Comparison of ENCODE assay signal across 7 mouse cellular contexts in the genomic region with DNA sequence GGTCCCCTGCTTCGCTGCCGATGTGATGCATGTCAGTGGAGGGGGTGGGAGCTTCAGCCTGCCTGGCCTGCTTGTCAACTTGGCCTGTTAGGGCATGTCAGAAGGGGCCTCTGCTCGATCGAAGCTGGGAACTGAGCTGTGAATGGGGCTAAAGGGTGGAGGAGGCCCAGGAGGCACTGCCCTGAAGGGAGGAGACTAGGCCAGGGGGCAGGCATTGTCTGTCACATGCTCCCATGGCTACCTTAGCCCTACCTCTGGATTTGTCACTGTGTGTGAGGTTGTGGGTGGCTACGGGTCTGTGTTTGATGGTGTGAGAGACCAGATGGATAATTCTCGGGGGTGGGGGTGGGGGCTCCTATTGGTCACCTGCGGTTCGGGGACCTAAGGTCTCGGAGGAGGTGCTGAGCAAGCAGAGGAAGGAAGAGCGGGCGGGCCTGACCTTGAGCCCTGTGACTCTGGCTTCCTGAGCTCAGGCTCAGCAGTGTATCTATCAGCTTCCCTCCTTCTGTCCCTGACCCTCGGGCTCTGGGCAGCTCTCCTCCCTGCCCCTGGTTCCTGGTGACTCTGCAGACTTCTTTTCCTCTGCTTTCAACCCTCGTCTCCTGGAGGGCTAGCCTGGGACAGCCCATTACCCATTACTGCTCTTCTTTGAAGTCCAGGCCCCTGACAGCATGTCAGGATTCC. TPM values are rescaled to one million over a fixed set of nuclear protein-coding genes. Genes with fewer than 3 reads are reported as not detected.
DNase-seq lines count a peak whose midpoint lies in the region; ATAC-seq and TF ChIP-seq lines count a peak whose summit lies in the region.

No protein-coding gene starts in this region.

- TF ChIP-seq POLR2A in MEL (IDR thresholded peaks at IDR 0.05; ENCODE audit: control insufficient read depth in 1 of 2, insufficient read depth in 1 of 2, low read depth in 1 of 2, low read length in 2 of 2, poor library complexity in 1 of 2) = no peak

- 47% methylated on average over 13 of the region's 13 CpGs for WGBS in limb, embryonic 12.5 days
- 73% methylated on average over 13 of the region's 13 CpGs for WGBS in midbrain, postnatal 0 days

- H3K27me3 ChIP-seq in MEL (ENCODE audit: control insufficient read depth in 1 of 2, insufficient read depth in 2 of 2, low read length in 2 of 2) = no peaks in the 10 kb centered on the region
- peaks cover 19% of the 10 kb centered on the region for H3K27me3 ChIP-seq in limb, embryonic 12.5 days
- no peaks in the 10 kb centered on the region; the same call in 1 of the 2 replicates for H3K27me3 ChIP-seq in midbrain, postnatal 0 days (ENCODE audit: insufficient read depth, low read length)

- peaks cover 7 to 31% of the 10 kb centered on the region in 2 experiments for H3K4me1 ChIP-seq in MEL (ENCODE audit: control insufficient read depth in 1 of 2, insufficient read depth in 2 of 2, low read length in 2 of 2)
- H3K4me1 ChIP-seq in limb, embryonic 12.5 days (replicated peaks) = peaks cover 60% of the 10 kb centered on the region
- H3K4me1 ChIP-seq in midbrain, postnatal 0 days (ENCODE audit: insufficient read depth, low read length) = 0 out of 2 replicates have a peak, but pooled peaks cover 6% of the 10 kb centered on the region

- no peaks in the 10 kb centered on the region for H3K9me3 ChIP-seq in MEL (replicated peaks; ENCODE audit: insufficient read depth, low read length)
- no peaks in the 10 kb centered on the region for H3K9me3 ChIP-seq in limb, embryonic 12.5 days
- H3K9me3 ChIP-seq in midbrain, postnatal 0 days (ENCODE audit: low read length) = no peaks in the 10 kb centered on the region

- ATAC-seq in limb, embryonic 12.5 days (ENCODE audit: insufficient number of reproducible peaks, insufficient read depth, low FRiP score, low TSS enrichment, low read depth) = no peak
- ATAC-seq in midbrain, postnatal 0 days (ENCODE audit: low FRiP score) = no peak

- H3K4me3 ChIP-seq in MEL (ENCODE audit: control insufficient read depth in 1 of 2, insufficient read depth in 1 of 2, low read depth in 2 of 2, low read length in 2 of 2) = no peak overlapping the region
- H3K4me3 ChIP-seq in limb, embryonic 12.5 days (replicated peaks) = no peak overlapping the region
- H3K4me3 ChIP-seq in midbrain, postnatal 0 days (ENCODE audit: low read depth, low read length) = no peak overlapping the region

- DNase-seq in MEL (ENCODE audit: low read depth, low spot score) = peak; percentile 18
- peak; percentile 78 for DNase-seq in adrenal gland, postnatal 14 days
- peak; percentile 54 for DNase-seq in heart, postnatal 4 days
- DNase-seq in midbrain, postnatal 0 days (ENCODE audit: low spot score) = no peak
- DNase-seq in right cerebral cortex, postnatal 25 days = no peak
- DNase-seq in cerebellum, adult 11-12 months = no peak

- no peak for TF ChIP-seq RAD21 in MEL (IDR thresholded peaks at IDR 0.05; ENCODE audit: low read depth, low read length)

- H3K9ac ChIP-seq in MEL (ENCODE audit: control insufficient read depth, low read depth, low read length, poor library complexity, severe bottlenecking) = no peak overlapping the region; the same call in 1 of the 2 replicates
- no peak overlapping the region; the same call in 1 of the 2 replicates for H3K9ac ChIP-seq in limb, embryonic 12.5 days (replicated peaks)
- no peak overlapping the region for H3K9ac ChIP-seq in midbrain, postnatal 0 days (replicated peaks; ENCODE audit: low read length, poor library complexity, severe bottlenecking)

- no peaks in the 10 kb centered on the region for H3K79me2 ChIP-seq in MEL (ENCODE audit: control insufficient read depth, insufficient read depth, low read length, poor library complexity)

- no peak overlapping the region for H3K27ac ChIP-seq in MEL (ENCODE audit: control insufficient read depth, low read depth, low read length)
- H3K27ac ChIP-seq in limb, embryonic 12.5 days = peak overlapping the region; percentile 78
- H3K27ac ChIP-seq in midbrain, postnatal 0 days (ENCODE audit: low read depth, low read length) = peak overlapping the region; percentile 47; the same call in 1 of the 2 replicates

- TF ChIP-seq CTCF in MEL (IDR thresholded peaks at IDR 0.05 in 2 of 3, conservative IDR thresholded peaks at IDR 0.05 in 1 of 3; ENCODE audit: control insufficient read depth in 1 of 3, insufficient read depth in 1 of 3, low read depth in 2 of 3, low read length in 3 of 3, poor library complexity in 1 of 3, severe bottlenecking in 1 of 3) = no peak
- no peak for TF ChIP-seq CTCF in midbrain, postnatal 0 days (IDR thresholded peaks at IDR 0.05)

- no peak for TF ChIP-seq EP300 in MEL (IDR thresholded peaks at IDR 0.05; ENCODE audit: low read depth in 1 of 2, low read length in 2 of 2)

- peak overlapping the region; percentile 53; the same call in 1 of the 2 replicates for H3K4me2 ChIP-seq in limb, embryonic 12.5 days
- H3K4me2 ChIP-seq in midbrain, postnatal 0 days (ENCODE audit: low read depth, low read length, poor library complexity, severe bottlenecking) = no peak overlapping the region

- peaks cover 0 to 18% of the 10 kb centered on the region in 2 experiments; a peak in 2 of 4 replicates for H3K36me3 ChIP-seq in MEL (ENCODE audit: control insufficient read depth in 1 of 2, insufficient read depth in 2 of 2, low read length in 2 of 2)
- H3K36me3 ChIP-seq in limb, embryonic 12.5 days = no peaks in the 10 kb centered on the region
- no peaks in the 10 kb centered on the region; the same call in 1 of the 2 replicates for H3K36me3 ChIP-seq in midbrain, postnatal 0 days (ENCODE audit: insufficient read depth, low read length)

TF ChIP-seq in MEL, 35 proteins besides CTCF, POLR2A, EP300 and RAD21:
- TF ChIP-seq ZMIZ1 (IDR thresholded peaks at IDR 0.05; ENCODE audit: low read depth, low read length) (no peak), NELFE (IDR thresholded peaks at IDR 0.05; ENCODE audit: low read depth, low read length) (no peak), NRF1 (IDR thresholded peaks at IDR 0.05; ENCODE audit: insufficient read depth, low read depth, low read length, poor library complexity, severe bottlenecking) (no peak), CHD2 (IDR thresholded peaks at IDR 0.05; ENCODE audit: low read length) (no peak), MAZ (IDR thresholded peaks at IDR 0.05; ENCODE audit: low read depth, low read length) (no peak), MAX (IDR thresholded peaks at IDR 0.05; ENCODE audit: low read length) (no peak), RCOR1 (IDR thresholded peaks at IDR 0.05; ENCODE audit: low read depth, low read length) (no peak), TBP (IDR thresholded peaks at IDR 0.05; ENCODE audit: low read depth, low read length) (no peak), HCFC1 (IDR thresholded peaks at IDR 0.05; ENCODE audit: low read depth, low read length) (no peak), MXI1 (IDR thresholded peaks at IDR 0.05; ENCODE audit: low read depth, low read length) (no peak), BHLHE40 (IDR thresholded peaks at IDR 0.05; ENCODE audit: borderline replicate concordance, low read depth, low read length) (no peak)

RNA-seq across cellular contexts. Expression of gene Arhgap23, which starts 20.6 kb away (rescaled TPM):
- total RNA-seq in MEL (2012; rRNA removed) = 1.7 and 1.8 TPM in 2 replicates
- polyA plus RNA-seq in MEL (2012; ENCODE audit: insufficient read depth in 1 of 2, insufficient read length in 2 of 2, low read depth in 1 of 2, low replicate concordance in 2 of 2, missing spikeins in 1 of 2) = 1 to 10 TPM in 1 of 2 experiments, not detected in 1; 7.5 TPM
- 31.4 and 32.8 TPM in 2 replicates for total RNA-seq in adrenal gland, postnatal 14 days (2021)
- total RNA-seq in heart, postnatal 4 days (2021) = 10 to 100 TPM; 51.0 to 52.3 TPM
- 7.3 and 7.4 TPM in 2 replicates for polyA plus RNA-seq in limb, embryonic 12.5 days (2016; fragmentation: Nextera tagmentation; extraction: Ambion mirVana)
- total RNA-seq in midbrain, postnatal 0 days (2014; rRNA removed) = 80.2 and 80.9 TPM in 2 replicates
- 9.2 and 9.6 TPM in 2 replicates for polyA plus RNA-seq in midbrain, postnatal 0 days (2015; fragmentation: Nextera tagmentation; extraction: Ambion mirVana)

Comparison
In these comparisons a context has a peak if more than half of its experiments do, and no peak if none do; other contexts are left out.
1. DNase-seq: peak in MEL (single experiment), adrenal gland, postnatal 14 days (single experiment) and heart, postnatal 4 days (single experiment); none in midbrain, postnatal 0 days (single experiment), right cerebral cortex, postnatal 25 days (single experiment) and cerebellum, adult 11-12 months (single experiment).
2. RNA of gene Arhgap23, which starts 20.6 kb away (total RNA-seq): 80.2 to 80.9 TPM in midbrain, postnatal 0 days, 51.0 to 52.3 TPM in heart, postnatal 4 days and 31.4 to 32.8 TPM in adrenal gland, postnatal 14 days; 1.7 to 1.8 TPM in MEL; every median in the first group is over 10 times any median in the second.